Mouse (Mus musculus) forebrain, postnatal 0 days (tissue): ENCODE data around the gene Dlgap1. TPM values are rescaled to one million over a fixed set of nuclear protein-coding genes. Genes with fewer than 3 reads are reported as not detected.

Experiments
- ATAC-seq: fragments of 200-750 bp; cut with Nextera tagmentation; 2 replicates; pipeline ENCODE4 v1.8.0; 2017; ENCODE audit warnings: mild to moderate bottlenecking, moderate library complexity
- DNase-seq: peaks from one replicate; pipeline ENCODE4 v3.0.0-alpha.2; 2015
- H3K27ac ChIP-seq: fragments of 300-500 bp; sonication (generic); 2 replicates; pipeline ENCODE4 v1.5.1; 2014; ENCODE audit warnings: low read depth, mild to moderate bottlenecking, antibody characterized with exemption, low read length, moderate library complexity, mixed read lengths
- H3K27me3 ChIP-seq: fragments of 300-500 bp; sonication (generic); 2 replicates; pipeline ENCODE4 v1.6.1; 2014; ENCODE audit warnings: mild to moderate bottlenecking, low read length, mixed read lengths; ENCODE audit not compliant: insufficient read depth
- H3K36me3 ChIP-seq: fragments of 300-500 bp; sonication (generic); 2 replicates; pipeline ENCODE4 v1.6.1; 2014; ENCODE audit warnings: mild to moderate bottlenecking, moderate library complexity; ENCODE audit not compliant: insufficient read depth
- H3K4me1 ChIP-seq: fragments of 300-500 bp; sonication (generic); 2 replicates; pipeline ENCODE4 v1.6.1; 2014; ENCODE audit warnings: antibody characterized with exemption; ENCODE audit not compliant: insufficient read depth
- H3K4me2 ChIP-seq: fragments of 300-500 bp; sonication (generic); 2 replicates; pipeline ENCODE4 v1.6.1; 2014; ENCODE audit warnings: low read depth, mild to moderate bottlenecking, moderate library complexity
- H3K4me3 ChIP-seq: fragments of 300-500 bp; sonication (generic); 2 replicates; pipeline ENCODE4 v1.5.1; 2014; ENCODE audit warnings: low read depth, low read length, mixed read lengths
- H3K9ac ChIP-seq: fragments of 300-500 bp; sonication (generic); 2 replicates; pipeline ENCODE4 v1.6.1; 2014; ENCODE audit warnings: mild to moderate bottlenecking
- H3K9me3 ChIP-seq: fragments of 300-500 bp; sonication (generic); 2 replicates; pipeline ENCODE4 v1.6.1; 2016; ENCODE audit warnings: low read length
- CTCF ChIP-seq: sonication (generic); IDR thresholded peaks from 2 replicates; pipeline ENCODE4 v1.5.1; 2016; ENCODE audit warnings: antibody characterized with exemption, control low read depth, low read depth
- WGBS: fragments of 180-500 bp; shearing (Covaris S2); extraction: QIAGEN DNeasy Blood & Tissue Kit; methylation state at CpG from one replicate; pipeline ENCODE4 v1.1.7; 2014; 5-methylcytosine and 5-hydroxymethylcytosine counted together
- polyA plus RNA-seq: library from polyadenylated mRNA; unstranded; fragments of >200 nt; fragmentation: Nextera tagmentation; extraction: Ambion mirVana; gene quantifications from 2 replicates; pipeline ENCODE4 v1.2.1, GENCODE M21; 2015
- total RNA-seq: library from RNA; depleted of rRNA; stranded (reverse); fragments of >200 nt; gene quantifications from 2 replicates; pipeline ENCODE4 v1.2.3, GENCODE M21; 2014

Dlgap1 gene
- total and polyA plus RNA-seq, 2 experiments from 2014 or later, result 44.8 to 105 TPM

- peak; percentile 23; the same call in 1 of the 2 replicates for ATAC-seq
- WGBS, result 70% methylated on average over 11 of the region's 11 CpGs
Measured at GRCm38 (mm10) chr17:70307418-70308176, 338.7 kb downstream of the Dlgap1 start.

GRCm38 (mm10) chr17:70308364-70309231 is 339.7 kb downstream of the Dlgap1 start:
- Histone ChIP-seq H3K4me3 (no peak overlapping the region), H3K4me2 (no peak overlapping the region), H3K9ac (no peak overlapping the region), H3K27ac (no peak overlapping the region), H3K4me1 (no peaks in the 10 kb centered on the region), H3K27me3 (no peaks in the 10 kb centered on the region), H3K36me3 (no peaks in the 10 kb centered on the region), H3K9me3 (no peaks in the 10 kb centered on the region)
- 53% methylated on average over 22 of the region's 22 CpGs for WGBS
- DNase-seq (peak; percentile 48), ATAC-seq (peak; percentile 79)
- no peak for TF ChIP-seq CTCF

More at GRCm38 (mm10) chr17:70307418-70308176, 338.7 kb downstream of the Dlgap1 start:
- no peaks in the 10 kb centered on the region for H3K36me3 ChIP-seq
- no peak for TF ChIP-seq CTCF
- no peak overlapping the region for H3K4me3 ChIP-seq
- no peak overlapping the region for H3K4me2 ChIP-seq
- no peak for DNase-seq
- H3K27ac ChIP-seq, result no peak overlapping the region
- H3K9me3 ChIP-seq, result no peaks in the 10 kb centered on the region
- H3K27me3 ChIP-seq, result no peaks in the 10 kb centered on the region
- no peaks in the 10 kb centered on the region for H3K4me1 ChIP-seq
- no peak overlapping the region for H3K9ac ChIP-seq

- no peak overlapping the region for H3K4me2 ChIP-seq
- H3K27ac ChIP-seq, result no peak overlapping the region; the same call in 1 of the 2 replicates
- H3K9ac ChIP-seq, result no peak overlapping the region
- H3K4me3 ChIP-seq, result no peak overlapping the region
- H3K36me3 ChIP-seq, result no peaks in the 10 kb centered on the region
- no peaks in the 10 kb centered on the region for H3K27me3 ChIP-seq
- ATAC-seq (no peak), DNase-seq (no peak)
- 70% methylated on average over 5 of the region's 5 CpGs for WGBS
- no peaks in the 10 kb centered on the region for H3K9me3 ChIP-seq
- no peak for TF ChIP-seq CTCF
- H3K4me1 ChIP-seq, result no peaks in the 10 kb centered on the region
Measured at GRCm38 (mm10) chr17:70316327-70316726, 347.5 kb downstream of the Dlgap1 start.

- H3K4me2 ChIP-seq, result no peak overlapping the region
- H3K9ac ChIP-seq, result no peak overlapping the region
- no peaks in the 10 kb centered on the region for H3K9me3 ChIP-seq
- H3K27me3 ChIP-seq, result no peaks in the 10 kb centered on the region
- WGBS, result 91% methylated on average over 7 of the region's 7 CpGs
- H3K27ac ChIP-seq, result no peak overlapping the region
- DNase-seq, result no peak
- H3K4me3 ChIP-seq, result no peak overlapping the region
- TF ChIP-seq CTCF, result no peak
- no peak for ATAC-seq
- no peaks in the 10 kb centered on the region for H3K36me3 ChIP-seq
- H3K4me1 ChIP-seq, result no peaks in the 10 kb centered on the region
Measured at GRCm38 (mm10) chr17:70317779-70318178, 348.9 kb downstream of the Dlgap1 start.

- H3K9me3 ChIP-seq, result no peaks in the 10 kb centered on the region
- H3K9ac ChIP-seq, result no peak overlapping the region
- no peaks in the 10 kb centered on the region for H3K4me1 ChIP-seq
- no peak for ATAC-seq
- no peak overlapping the region for H3K27ac ChIP-seq
- no peak for DNase-seq
- no peaks in the 10 kb centered on the region for H3K27me3 ChIP-seq
- TF ChIP-seq CTCF, result no peak
- no peak overlapping the region for H3K4me2 ChIP-seq
- 87% methylated on average over 6 of the region's 6 CpGs for WGBS
- no peak overlapping the region for H3K4me3 ChIP-seq
- no peaks in the 10 kb centered on the region for H3K36me3 ChIP-seq
Measured at GRCm38 (mm10) chr17:70321976-70322375, 353.1 kb downstream of the Dlgap1 start.

- Histone ChIP-seq H3K4me3 (no peak overlapping the region), H3K9ac (no peak overlapping the region), H3K27ac (no peak overlapping the region), H3K4me2 (no peak overlapping the region), H3K9me3 (no peaks in the 10 kb centered on the region), H3K36me3 (no peaks in the 10 kb centered on the region), H3K4me1 (no peaks in the 10 kb centered on the region), H3K27me3 (no peaks in the 10 kb centered on the region)
- DNase-seq (no peak), ATAC-seq (no peak)
- WGBS, result 74% methylated on average over 6 of the region's 6 CpGs
- no peak for TF ChIP-seq CTCF
Measured at GRCm38 (mm10) chr17:70333440-70333839, 364.6 kb downstream of the Dlgap1 start.

- no peaks in the 10 kb centered on the region for H3K36me3 ChIP-seq
- H3K27ac ChIP-seq, result no peak overlapping the region
- WGBS, result 49% methylated on average over 3 of the region's 3 CpGs
- H3K4me1 ChIP-seq, result no peaks in the 10 kb centered on the region
- H3K9ac ChIP-seq, result no peak overlapping the region
- peak; percentile 14; the same call in 1 of the 2 replicates for ATAC-seq
- H3K4me3 ChIP-seq, result no peak overlapping the region
- no peak overlapping the region for H3K4me2 ChIP-seq
- no peaks in the 10 kb centered on the region for H3K27me3 ChIP-seq
- no peak for DNase-seq
- H3K9me3 ChIP-seq, result no peaks in the 10 kb centered on the region
- no peak for TF ChIP-seq CTCF
Measured at GRCm38 (mm10) chr17:70334171-70334570, 365.3 kb downstream of the Dlgap1 start.
